Mouse (Mus musculus) stomach, postnatal 0 days (tissue): Measurements from ENCODE around the gene Sphkap.

Experiments
- CTCF ChIP-seq: IDR thresholded peaks from 2 replicates; pipeline ENCODE4 v1.5.1; 2016; ENCODE audit warnings: antibody characterized with exemption, low read depth, mild to moderate bottlenecking, moderate library complexity
- EP300 ChIP-seq: optimal IDR thresholded peaks from 2 replicates; pipeline ENCODE3; 2016; ENCODE audit warnings: antibody characterized with exemption

DNA sequence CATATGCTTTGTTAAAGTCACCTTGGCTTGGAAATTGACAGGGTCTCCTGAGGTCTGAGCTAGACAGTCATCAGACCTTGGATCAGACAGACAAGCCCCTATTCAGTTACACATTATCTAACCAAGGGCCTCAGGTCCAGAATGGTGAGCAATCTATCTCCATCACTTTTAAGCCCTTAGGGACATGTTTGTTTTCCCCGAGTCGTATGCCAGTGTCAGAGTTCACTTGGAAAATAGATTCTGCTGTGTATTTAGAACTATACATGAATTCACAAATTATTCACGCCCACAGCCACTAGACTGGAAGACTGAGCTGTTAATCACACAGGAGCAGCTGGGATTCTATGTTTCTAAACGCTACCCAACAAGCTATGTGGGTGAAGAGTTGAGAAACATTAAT is 91.1 kb downstream of the Sphkap start:
- no peak for TF ChIP-seq CTCF
- TF ChIP-seq EP300, result no peak
